Mouse (Mus musculus) midbrain, embryonic 14.5 days (tissue): Measurements from ENCODE around the gene Ckm. TPM values are rescaled to one million over a fixed set of nuclear protein-coding genes. Genes with fewer than 3 reads are reported as not detected.

Source experiments
- ATAC-seq: fragments of 200-750 bp; cut with Nextera tagmentation; 2 replicates; pipeline ENCODE4 v1.8.0; 2017; ENCODE audit warnings: moderate number of reproducible peaks, moderate library complexity; ENCODE audit not compliant: low FRiP score, low TSS enrichment
- DNase-seq: peaks from one replicate; pipeline ENCODE4 v3.0.0-alpha.2; 2015
- H3K27ac ChIP-seq: fragments of 300-500 bp; sonication (generic); replicated peaks from 2 replicates; pipeline ENCODE4 v1.5.1; 2014; ENCODE audit warnings: mild to moderate bottlenecking, low read depth, low read length, moderate library complexity
- H3K27me3 ChIP-seq: fragments of 300-500 bp; sonication (generic); 2 replicates; pipeline ENCODE4 v1.6.1; 2014; ENCODE audit warnings: low read length, control low read depth, mixed read lengths; ENCODE audit not compliant: control insufficient read depth, insufficient read depth
- H3K36me3 ChIP-seq: fragments of 300-500 bp; sonication (generic); 2 replicates; pipeline ENCODE4 v1.6.1; 2014; ENCODE audit warnings: low read length, control low read depth; ENCODE audit not compliant: control insufficient read depth, insufficient read depth
- H3K4me1 ChIP-seq: fragments of 300-500 bp; sonication (generic); 2 replicates; pipeline ENCODE4 v1.6.1; 2014; ENCODE audit warnings: mild to moderate bottlenecking, antibody characterized with exemption, low read length, control low read depth; ENCODE audit not compliant: control insufficient read depth, insufficient read depth
- H3K4me2 ChIP-seq: fragments of 300-500 bp; sonication (generic); 2 replicates; pipeline ENCODE4 v1.6.1; 2014; ENCODE audit warnings: mild to moderate bottlenecking, low read length, moderate library complexity
- H3K4me3 ChIP-seq: fragments of 300-500 bp; sonication (generic); replicated peaks from 2 replicates; pipeline ENCODE4 v1.5.1; 2014; ENCODE audit warnings: low read depth, low read length
- H3K9ac ChIP-seq: fragments of 300-500 bp; sonication (generic); replicated peaks from 2 replicates; pipeline ENCODE4 v1.6.1; 2014; ENCODE audit warnings: mild to moderate bottlenecking, low read length, moderate library complexity
- H3K9me3 ChIP-seq: fragments of 300-500 bp; sonication (generic); 2 replicates; pipeline ENCODE4 v1.6.1; 2016; ENCODE audit warnings: low read length, control low read depth, mixed read lengths; ENCODE audit not compliant: control insufficient read depth
- WGBS: fragments of 180-500 bp; shearing (Covaris S2); extraction: QIAGEN DNeasy Blood & Tissue Kit; methylation state at CpG from one replicate; pipeline ENCODE4 v1.1.7; 2014; 5-methylcytosine and 5-hydroxymethylcytosine counted together
- polyA plus RNA-seq: library from polyadenylated mRNA; unstranded; fragments of >200 nt; fragmentation: Nextera tagmentation; extraction: Ambion mirVana; gene quantifications from 2 replicates; pipeline ENCODE4 v1.2.1, GENCODE M21; 2014

The Ckm gene
- polyA plus RNA-seq, 1 experiment from 2014 or later = not detected

- Histone ChIP-seq H3K4me2 (no peak overlapping the region), H3K36me3 (peaks cover 100% of the 10 kb centered on the region), H3K4me1 (no peaks in the 10 kb centered on the region), H3K9ac (no peak overlapping the region), H3K27me3 (no peaks in the 10 kb centered on the region), H3K4me3 (no peak overlapping the region), H3K27ac (no peak overlapping the region), H3K9me3 (no peaks in the 10 kb centered on the region)
- ATAC-seq = no peak
- DNase-seq = peak; percentile 54
- 68% methylated on average over 8 of the region's 8 CpGs for WGBS
Observed at GRCm38 (mm10) chr7:19429726-19430125, 25.1 kb downstream of the Ckm start.

GRCm38 (mm10) chr7:19430402-19430801 lies 25.8 kb downstream of the Ckm start:
- Histone ChIP-seq H3K27ac (no peak overlapping the region), H3K4me1 (no peaks in the 10 kb centered on the region), H3K9me3 (no peaks in the 10 kb centered on the region), H3K9ac (no peak overlapping the region), H3K36me3 (peaks cover 100% of the 10 kb centered on the region), H3K27me3 (no peaks in the 10 kb centered on the region), H3K4me2 (no peak overlapping the region), H3K4me3 (no peak overlapping the region)
- DNase-seq = no peak
- ATAC-seq = no peak
- 90% methylated on average over 6 of the region's 6 CpGs for WGBS

- Histone ChIP-seq H3K4me2 (no peak overlapping the region), H3K27ac (no peak overlapping the region), H3K9ac (no peak overlapping the region), H3K9me3 (no peaks in the 10 kb centered on the region), H3K27me3 (no peaks in the 10 kb centered on the region), H3K4me1 (no peaks in the 10 kb centered on the region), H3K4me3 (no peak overlapping the region), H3K36me3 (peaks cover 100% of the 10 kb centered on the region)
- no peak for ATAC-seq
- 97% methylated on average over 2 of the region's 2 CpGs for WGBS
- no peak for DNase-seq
Observed at GRCm38 (mm10) chr7:19432475-19432874, 27.9 kb downstream of the Ckm start.

- DNase-seq (no peak), ATAC-seq (no peak)
- Histone ChIP-seq H3K9ac (no peak overlapping the region), H3K27me3 (no peaks in the 10 kb centered on the region), H3K4me3 (no peak overlapping the region), H3K4me2 (no peak overlapping the region), H3K9me3 (no peaks in the 10 kb centered on the region), H3K36me3 (peaks cover 86% of the 10 kb centered on the region), H3K4me1 (no peaks in the 10 kb centered on the region), H3K27ac (no peak overlapping the region)
- 97% methylated on average over 2 of the region's 2 CpGs for WGBS
Observed at GRCm38 (mm10) chr7:19436276-19436675, 31.7 kb downstream of the Ckm start.

GRCm38 (mm10) chr7:19437048-19437447 lies 32.5 kb downstream of the Ckm start:
- Histone ChIP-seq H3K36me3 (peaks cover 86% of the 10 kb centered on the region), H3K9ac (no peak overlapping the region), H3K27ac (no peak overlapping the region), H3K4me2 (no peak overlapping the region), H3K4me1 (no peaks in the 10 kb centered on the region), H3K27me3 (no peaks in the 10 kb centered on the region), H3K9me3 (no peaks in the 10 kb centered on the region), H3K4me3 (no peak overlapping the region)
- WGBS = 89% methylated on average over 9 of the region's 9 CpGs
- DNase-seq = no peak
- ATAC-seq = no peak

- ATAC-seq = no peak
- DNase-seq = no peak
- no peak overlapping the region for H3K27ac ChIP-seq
- H3K36me3 ChIP-seq = peaks cover 76% of the 10 kb centered on the region
- no peaks in the 10 kb centered on the region for H3K9me3 ChIP-seq
- H3K4me3 ChIP-seq = no peak overlapping the region
- no peak overlapping the region for H3K4me2 ChIP-seq
- H3K9ac ChIP-seq = no peak overlapping the region
- H3K27me3 ChIP-seq = no peaks in the 10 kb centered on the region
- WGBS = 88% methylated on average over 9 of the region's 9 CpGs
- H3K4me1 ChIP-seq = no peaks in the 10 kb centered on the region
Observed at GRCm38 (mm10) chr7:19441448-19442091, 37.0 kb downstream of the Ckm start.

- H3K4me3 ChIP-seq = no peak overlapping the region
- 44% methylated on average over 3 of the region's 3 CpGs for WGBS
- H3K9me3 ChIP-seq = no peaks in the 10 kb centered on the region
- no peak overlapping the region for H3K4me2 ChIP-seq
- H3K4me1 ChIP-seq = no peaks in the 10 kb centered on the region
- H3K27me3 ChIP-seq = no peaks in the 10 kb centered on the region
- peak; percentile 50; the same call in 1 of the 2 replicates for ATAC-seq
- peak; percentile 90 for DNase-seq
- no peak overlapping the region for H3K27ac ChIP-seq
- no peak overlapping the region for H3K9ac ChIP-seq
- peaks cover 76% of the 10 kb centered on the region for H3K36me3 ChIP-seq
Observed at GRCm38 (mm10) chr7:19443344-19443743, 38.8 kb downstream of the Ckm start.

GRCm38 (mm10) chr7:19444801-19445200 lies 40.2 kb downstream of the Ckm start:
- H3K9ac ChIP-seq = no peak overlapping the region
- peaks cover 85% of the 10 kb centered on the region for H3K36me3 ChIP-seq
- DNase-seq (no peak), ATAC-seq (no peak)
- no peaks in the 10 kb centered on the region for H3K27me3 ChIP-seq
- no peaks in the 10 kb centered on the region for H3K9me3 ChIP-seq
- no peak overlapping the region for H3K4me2 ChIP-seq
- no peak overlapping the region for H3K27ac ChIP-seq
- no peaks in the 10 kb centered on the region for H3K4me1 ChIP-seq
- no peak overlapping the region for H3K4me3 ChIP-seq
- 89% methylated on average over 12 of the region's 12 CpGs for WGBS

- Histone ChIP-seq H3K9ac (no peak overlapping the region), H3K4me2 (no peak overlapping the region), H3K36me3 (peaks cover 76% of the 10 kb centered on the region), H3K4me1 (no peaks in the 10 kb centered on the region), H3K27me3 (no peaks in the 10 kb centered on the region), H3K4me3 (no peak overlapping the region), H3K27ac (no peak overlapping the region), H3K9me3 (no peaks in the 10 kb centered on the region)
- ATAC-seq (no peak), DNase-seq (no peak)
- WGBS = 94% methylated on average over 16 of the region's 16 CpGs
Observed at GRCm38 (mm10) chr7:19447689-19448088, 43.1 kb downstream of the Ckm start.
